Mouse (Mus musculus) ES-E14 (cell line): ENCODE results near the gene Myo16. TPM values are rescaled to one million over a fixed set of nuclear protein-coding genes. Genes with fewer than 3 reads are reported as not detected.

ENCODE experiments used
- DNase-seq: peaks from one replicate; pipeline ENCODE4 v3.0.0-alpha.2; 2013; ENCODE audit warnings: low read depth, low spot score
- H3K27ac ChIP-seq: 2 replicates; pipeline ENCODE4 v1.5.1; 2012; ENCODE audit warnings: low read depth, mild to moderate bottlenecking, low read length, moderate library complexity, mixed read lengths; ENCODE audit not compliant: poor library complexity, insufficient read depth, severe bottlenecking
- H3K36me3 ChIP-seq: 2 replicates; pipeline ENCODE4 v1.6.1; 2012; ENCODE audit warnings: mild to moderate bottlenecking, low read length, moderate library complexity, mixed read lengths; ENCODE audit not compliant: control insufficient read depth, poor library complexity, insufficient read depth, severe bottlenecking
- H3K4me1 ChIP-seq, 2 experiments: fragments of 150-350 bp in 1 of 2; sonication (generic) in 1 of 2; 2 replicates each; pipeline ENCODE4 v1.6.1; 2012; ENCODE audit warnings: low read length in 2 of 2, mild to moderate bottlenecking in 1 of 2, mixed read lengths in 1 of 2; ENCODE audit not compliant: control insufficient read depth in 2 of 2, insufficient read depth in 2 of 2, poor library complexity in 1 of 2
- H3K4me3 ChIP-seq, 2 experiments: fragments of 150-350 bp in 1 of 2; sonication (generic) in 1 of 2; 2 replicates each; pipeline ENCODE4 v1.5.1; 2012; ENCODE audit warnings: low read length in 2 of 2, low read depth in 1 of 2, mild to moderate bottlenecking in 1 of 2, mixed read lengths in 1 of 2; ENCODE audit not compliant: insufficient read depth in 1 of 2, poor library complexity in 1 of 2, severe bottlenecking in 1 of 2
- H3K9ac ChIP-seq: 2 replicates; pipeline ENCODE4 v1.6.1; 2012; ENCODE audit warnings: low read depth, mild to moderate bottlenecking, low read length, mixed read lengths; ENCODE audit not compliant: poor library complexity, insufficient read depth, severe bottlenecking
- H3K9me3 ChIP-seq: fragments of 150-350 bp; sonication (generic); 2 replicates; pipeline ENCODE4 v1.6.1; 2012; ENCODE audit warnings: low read depth, mild to moderate bottlenecking, low read length; ENCODE audit not compliant: control insufficient read depth, insufficient read depth
- CHD2 ChIP-seq: IDR thresholded peaks from 2 replicates; pipeline ENCODE4 v1.6.1; 2014; ENCODE audit warnings: mild to moderate bottlenecking, low read depth, low read length, inconsistent platforms
- HCFC1 ChIP-seq: IDR thresholded peaks from 2 replicates; pipeline ENCODE4 v1.6.1; 2012; ENCODE audit warnings: low read length, inconsistent platforms, borderline replicate concordance; ENCODE audit not compliant: insufficient read depth
- MAFK ChIP-seq: IDR thresholded peaks from 2 replicates; pipeline ENCODE4 v1.6.1; 2014; ENCODE audit warnings: mild to moderate bottlenecking, low read depth, low read length, inconsistent platforms; ENCODE audit not compliant: insufficient read depth
- ZC3H11A ChIP-seq: IDR thresholded peaks from 2 replicates; pipeline ENCODE4 v1.6.1; 2012; ENCODE audit warnings: low read depth, mild to moderate bottlenecking, inconsistent platforms, low read length, borderline replicate concordance
- ZNF384 ChIP-seq: IDR thresholded peaks from 2 replicates; pipeline ENCODE4 v1.6.1; 2012; ENCODE audit warnings: low read depth, low read length, inconsistent platforms
- in situ Hi-C, 2 experiments: fragments of 600-800 bp; cut with MboI; formaldehyde crosslinking; loops; one replicate each; pipeline ENCODE4 v1.15.1; 2025; ENCODE audit warnings: low sequenced_read_pairs in 2 of 2, inconsistent platforms in 1 of 2; ENCODE audit not compliant: unreplicated experiment in 2 of 2
- total RNA-seq: library from RNA; depleted of rRNA; stranded (reverse); fragments of 300-350 nt; gene quantifications from 2 replicates; pipeline ENCODE4 v1.2.3, GENCODE M21; 2012

The Myo16 gene
- total RNA-seq, 1 experiment = 0.09 TPM

- Histone ChIP-seq H3K9ac (no peak overlapping the region), H3K9me3 (no peaks in the 10 kb centered on the region), H3K27ac (no peak overlapping the region), H3K4me1 (no peaks in the 10 kb centered on the region), H3K4me3 (no peak overlapping the region), H3K36me3 (no peaks in the 10 kb centered on the region)
- TF ChIP-seq MAFK (no peak), CHD2 (no peak), ZNF384 (no peak), ZC3H11A (no peak), HCFC1 (no peak)
- in situ Hi-C loops = no loop called here
- no peak for DNase-seq
These were observed 304.5 kb downstream of the Myo16 start for GRCm38 (mm10) chr8:10458151-10458649.

GRCm38 (mm10) chr8:10462271-10462670 is 308.6 kb downstream of the Myo16 start:
- Histone ChIP-seq H3K36me3 (no peaks in the 10 kb centered on the region), H3K9me3 (no peaks in the 10 kb centered on the region), H3K9ac (no peak overlapping the region), H3K27ac (no peak overlapping the region), H3K4me3 (no peak overlapping the region), H3K4me1 (no peaks in the 10 kb centered on the region)
- DNase-seq = no peak
- TF ChIP-seq MAFK (no peak), HCFC1 (no peak), CHD2 (no peak), ZNF384 (no peak), ZC3H11A (no peak)
- in situ Hi-C loops = no loop called here

- H3K4me3 ChIP-seq = no peak overlapping the region
- no peaks in the 10 kb centered on the region for H3K36me3 ChIP-seq
- H3K4me1 ChIP-seq = no peaks in the 10 kb centered on the region
- no peaks in the 10 kb centered on the region for H3K9me3 ChIP-seq
- no peak for DNase-seq
- no peak overlapping the region for H3K9ac ChIP-seq
- in situ Hi-C loops = no loop called here
- TF ChIP-seq HCFC1 (no peak), CHD2 (no peak), ZNF384 (no peak), MAFK (no peak), ZC3H11A (no peak)
- no peak overlapping the region for H3K27ac ChIP-seq
These were observed 314.8 kb downstream of the Myo16 start for GRCm38 (mm10) chr8:10468490-10468889.

GRCm38 (mm10) chr8:10469658-10470057 is 315.9 kb downstream of the Myo16 start:
- no peak overlapping the region for H3K9ac ChIP-seq
- no peaks in the 10 kb centered on the region for H3K4me1 ChIP-seq
- no peak overlapping the region for H3K4me3 ChIP-seq
- H3K9me3 ChIP-seq = no peaks in the 10 kb centered on the region
- in situ Hi-C loops = no loop called here
- no peak overlapping the region for H3K27ac ChIP-seq
- TF ChIP-seq HCFC1 (no peak), CHD2 (no peak), MAFK (no peak), ZNF384 (no peak), ZC3H11A (no peak)
- DNase-seq = no peak
- no peaks in the 10 kb centered on the region for H3K36me3 ChIP-seq

- Histone ChIP-seq H3K27ac (no peak overlapping the region), H3K4me1 (no peaks in the 10 kb centered on the region), H3K9me3 (no peaks in the 10 kb centered on the region), H3K9ac (no peak overlapping the region), H3K4me3 (no peak overlapping the region), H3K36me3 (no peaks in the 10 kb centered on the region)
- no peak for DNase-seq
- TF ChIP-seq ZC3H11A = no peak
- no peak for TF ChIP-seq ZNF384
- TF ChIP-seq CHD2 = no peak
- TF ChIP-seq HCFC1 = no peak
- no peak for TF ChIP-seq MAFK
- in situ Hi-C loops = no loop called here
These were observed 316.6 kb downstream of the Myo16 start for GRCm38 (mm10) chr8:10470280-10470679.
